11 mouse cellular contexts compared by ENCODE assay signal in genomic region chr5:114155168-114155933, GRCm38 (mm10). TPM values are rescaled to one million over a fixed set of nuclear protein-coding genes. Genes with fewer than 3 reads are reported as not detected.
DNase-seq lines count a peak whose midpoint lies in the region; ATAC-seq and TF ChIP-seq lines count a peak whose summit lies in the region.
"Had no signal": no experiment of that assay in that cellular context is flagged by ENCODE, and none has a peak within 500 bp of the region (broad histone marks: within the 10 kb centered on the region; RNA-seq: fewer than 3 reads in every experiment).

No protein-coding gene starts in this region.

- no peak overlapping the region for H3K4me3 ChIP-seq in heart, embryonic 16.5 days (ENCODE audit: low read length)
- no peak overlapping the region for H3K4me3 ChIP-seq in intestine, embryonic 16.5 days (ENCODE audit: low read length)
- no peak overlapping the region for H3K4me3 ChIP-seq in midbrain, postnatal 0 days (ENCODE audit: low read depth, low read length)
- H3K4me3 ChIP-seq: forebrain, embryonic 13.5 days; limb, embryonic 12.5 days; midbrain, embryonic 10.5 days; neural tube, embryonic 13.5 days had no signal

- DNase-seq in heart, postnatal 25 days (ENCODE audit: low spot score): no peak
- peak; percentile 79 for DNase-seq in gastrocnemius, adult 18-20 months (ENCODE audit: low spot score)
- DNase-seq in lung, postnatal 25 days (ENCODE audit: low spot score): peak; percentile 64
- no peak for DNase-seq in testis, postnatal 14 days (ENCODE audit: low spot score)
- no peak for DNase-seq in midbrain, postnatal 0 days (ENCODE audit: low spot score)

- H3K27ac ChIP-seq in heart, embryonic 16.5 days (ENCODE audit: low read length): peak overlapping the region; percentile 55
- no peak overlapping the region for H3K27ac ChIP-seq in intestine, embryonic 16.5 days (ENCODE audit: low read length)
- H3K27ac ChIP-seq in midbrain, postnatal 0 days (ENCODE audit: low read depth, low read length): no peak overlapping the region
- H3K27ac ChIP-seq: forebrain, embryonic 13.5 days; limb, embryonic 12.5 days; midbrain, embryonic 10.5 days; neural tube, embryonic 13.5 days had no signal

- intact Hi-C loops in heart, postnatal 25 days (cut with DNase I): no loop called here

- TF ChIP-seq CTCF in midbrain, postnatal 0 days (IDR thresholded peaks at IDR 0.05): no peak

- ATAC-seq in heart, embryonic 16.5 days (replicated peaks; ENCODE audit: extremely low read depth, insufficient read depth, low FRiP score): no peak
- peak; percentile 56 for ATAC-seq in intestine, embryonic 16.5 days
- no peak for ATAC-seq in midbrain, postnatal 0 days (ENCODE audit: low FRiP score)
- ATAC-seq: forebrain, embryonic 13.5 days had no signal

- WGBS in heart, embryonic 16.5 days: 44% methylated on average over 9 of the region's 9 CpGs
- 68% methylated on average over 9 of the region's 9 CpGs for WGBS in intestine, embryonic 16.5 days
- 71% methylated on average over 9 of the region's 9 CpGs for WGBS in midbrain, postnatal 0 days

- H3K4me2 ChIP-seq in heart, embryonic 16.5 days (ENCODE audit: low read depth, low read length): no peak overlapping the region
- no peak overlapping the region for H3K4me2 ChIP-seq in intestine, embryonic 16.5 days (ENCODE audit: low read depth, low read length)
- no peak overlapping the region for H3K4me2 ChIP-seq in midbrain, postnatal 0 days (ENCODE audit: low read depth, low read length, poor library complexity, severe bottlenecking)
- H3K4me2 ChIP-seq: forebrain, embryonic 13.5 days; limb, embryonic 12.5 days; neural tube, embryonic 13.5 days had no signal

- no peaks in the 10 kb centered on the region for H3K9me3 ChIP-seq in heart, embryonic 16.5 days (replicated peaks; ENCODE audit: control insufficient read depth, low read length)
- no peaks in the 10 kb centered on the region for H3K9me3 ChIP-seq in intestine, embryonic 16.5 days (ENCODE audit: control insufficient read depth, low read length)
- H3K9me3 ChIP-seq in midbrain, postnatal 0 days (ENCODE audit: low read length): no peaks in the 10 kb centered on the region
- H3K9me3 ChIP-seq: forebrain, embryonic 13.5 days; limb, embryonic 12.5 days; midbrain, embryonic 10.5 days; neural tube, embryonic 13.5 days had no signal

- no peaks in the 10 kb centered on the region for H3K36me3 ChIP-seq in heart, embryonic 16.5 days (ENCODE audit: control insufficient read depth, insufficient read depth)
- H3K36me3 ChIP-seq in intestine, embryonic 16.5 days (ENCODE audit: control insufficient read depth, insufficient read depth, low read length): no peaks in the 10 kb centered on the region
- H3K36me3 ChIP-seq in midbrain, postnatal 0 days (ENCODE audit: insufficient read depth, low read length): no peaks in the 10 kb centered on the region
- H3K36me3 ChIP-seq: limb, embryonic 12.5 days; midbrain, embryonic 10.5 days; neural tube, embryonic 13.5 days had no signal

- H3K9ac ChIP-seq in heart, embryonic 16.5 days (ENCODE audit: low read length): no peak overlapping the region; the same call in 1 of the 2 replicates
- H3K9ac ChIP-seq in intestine, embryonic 16.5 days (ENCODE audit: low read depth, low read length): no peak overlapping the region
- H3K9ac ChIP-seq in midbrain, postnatal 0 days (replicated peaks; ENCODE audit: low read length, poor library complexity, severe bottlenecking): no peak overlapping the region
- H3K9ac ChIP-seq: forebrain, embryonic 13.5 days; limb, embryonic 12.5 days; neural tube, embryonic 13.5 days had no signal

- peaks cover 16% of the 10 kb centered on the region for H3K4me1 ChIP-seq in heart, embryonic 16.5 days (ENCODE audit: control insufficient read depth, insufficient read depth, low read length)
- no peaks in the 10 kb centered on the region for H3K4me1 ChIP-seq in intestine, embryonic 16.5 days (ENCODE audit: control insufficient read depth, insufficient read depth, low read length)
- no peaks in the 10 kb centered on the region for H3K4me1 ChIP-seq in midbrain, postnatal 0 days (ENCODE audit: insufficient read depth, low read length)
- H3K4me1 ChIP-seq: forebrain, embryonic 13.5 days; neural tube, embryonic 13.5 days had no signal

- H3K27me3 ChIP-seq in heart, embryonic 16.5 days (ENCODE audit: control insufficient read depth, insufficient read depth, low read length): no peaks in the 10 kb centered on the region
- no peaks in the 10 kb centered on the region for H3K27me3 ChIP-seq in intestine, embryonic 16.5 days (replicated peaks; ENCODE audit: control insufficient read depth, insufficient read depth, low read length)
- no peaks in the 10 kb centered on the region for H3K27me3 ChIP-seq in midbrain, postnatal 0 days (ENCODE audit: insufficient read depth, low read length)
- H3K27me3 ChIP-seq: limb, embryonic 12.5 days; neural tube, embryonic 13.5 days had no signal

RNA-seq across cellular contexts. Expression of gene Acacb, which starts 9.0 kb away (rescaled TPM):
- 12.0 and 13.9 TPM in 2 replicates for polyA plus RNA-seq in heart, embryonic 16.5 days (2015; fragmentation: Nextera tagmentation; extraction: Ambion mirVana)
- 100 to 1,000 TPM; 182 to 193 TPM for total RNA-seq in heart, postnatal 25 days (2021)
- total RNA-seq in gastrocnemius, adult 18-20 months (2021): 100 to 1,000 TPM; 154 to 158 TPM
- polyA plus RNA-seq in intestine, embryonic 16.5 days (2015; fragmentation: Nextera tagmentation; extraction: Ambion mirVana): 1.1 and 1.4 TPM in 2 replicates
- 2.0 and 2.7 TPM in 2 replicates for total RNA-seq in midbrain, postnatal 0 days (2014; rRNA removed)
- 5.6 and 6.5 TPM in 2 replicates for polyA plus RNA-seq in midbrain, postnatal 0 days (2015; fragmentation: Nextera tagmentation; extraction: Ambion mirVana)

RNA-seq across cellular contexts. Expression of gene Ung, which starts 25.2 kb away (rescaled TPM):
- polyA plus RNA-seq in heart, embryonic 16.5 days (2015; fragmentation: Nextera tagmentation; extraction: Ambion mirVana): 42.7 and 43.0 TPM in 2 replicates
- 10 to 100 TPM; 29.7 to 32.3 TPM for total RNA-seq in heart, postnatal 25 days (2021)
- total RNA-seq in gastrocnemius, adult 18-20 months (2021): 1 to 10 TPM; 6.0 to 9.2 TPM
- 32.2 and 35.5 TPM in 2 replicates for polyA plus RNA-seq in intestine, embryonic 16.5 days (2015; fragmentation: Nextera tagmentation; extraction: Ambion mirVana)
- total RNA-seq in midbrain, postnatal 0 days (2014; rRNA removed): 7.9 and 9.4 TPM in 2 replicates
- 6.7 and 8.0 TPM in 2 replicates for polyA plus RNA-seq in midbrain, postnatal 0 days (2015; fragmentation: Nextera tagmentation; extraction: Ambion mirVana)

RNA-seq across cellular contexts. Expression of gene Alkbh2, which starts 27.3 kb away (rescaled TPM):
- polyA plus RNA-seq in heart, embryonic 16.5 days (2015; fragmentation: Nextera tagmentation; extraction: Ambion mirVana): 7.3 and 8.0 TPM in 2 replicates
- total RNA-seq in heart, postnatal 25 days (2021): 1 to 10 TPM in 1 of 2 experiments, under 1 TPM in 1; 0.83 to 1.4 TPM
- total RNA-seq in gastrocnemius, adult 18-20 months (2021): 1 to 10 TPM in 1 of 2 experiments, under 1 TPM in 1; 0.53 to 1.0 TPM
- 7.6 and 10.1 TPM in 2 replicates for polyA plus RNA-seq in intestine, embryonic 16.5 days (2015; fragmentation: Nextera tagmentation; extraction: Ambion mirVana)
- 6.3 and 6.4 TPM in 2 replicates for total RNA-seq in midbrain, postnatal 0 days (2014; rRNA removed)
- 6.1 and 7.4 TPM in 2 replicates for polyA plus RNA-seq in midbrain, postnatal 0 days (2015; fragmentation: Nextera tagmentation; extraction: Ambion mirVana)

Comparison
In these comparisons a context has a peak if more than half of its experiments do, and no peak if none do; other contexts are left out.
1. DNase-seq: peak in gastrocnemius, adult 18-20 months (single experiment) and lung, postnatal 25 days (single experiment); none in heart, postnatal 25 days (single experiment), testis, postnatal 14 days (single experiment) and midbrain, postnatal 0 days (single experiment).
2. RNA of gene Acacb, which starts 9.0 kb away (total RNA-seq): 182 to 193 TPM in heart, postnatal 25 days and 154 to 158 TPM in gastrocnemius, adult 18-20 months; 2.0 to 2.7 TPM in midbrain, postnatal 0 days; every median in the first group is over 10 times any median in the second.